Mouse (Mus musculus) urinary bladder, postnatal 25 days (tissue): ENCODE results near the gene Serpina3a.

ENCODE experiments used
- DNase-seq: peaks from one replicate; pipeline ENCODE4 v3.0.0; 2022; ENCODE audit warnings: low spot score

Gene Serpina3a

DNA sequence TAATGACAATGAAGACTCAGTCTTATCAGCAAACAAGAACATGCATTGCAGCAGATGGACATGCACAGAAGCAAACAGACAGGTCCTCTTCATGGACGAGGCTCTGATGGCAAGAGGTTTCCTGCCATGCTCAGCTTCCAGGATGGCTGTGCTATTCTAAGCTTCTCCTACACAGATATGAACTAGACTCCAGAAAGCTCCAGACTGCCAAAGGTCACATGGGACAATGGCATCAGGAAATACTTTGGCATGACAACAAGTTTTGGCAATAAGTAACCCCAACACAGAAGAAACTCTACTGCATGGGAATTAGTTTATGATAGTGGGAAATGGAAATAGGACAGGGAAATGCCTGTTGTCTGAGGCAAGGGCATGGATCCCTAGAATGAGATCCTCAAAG lies 30.8 kb downstream of the Serpina3a start:
- no peak for DNase-seq

DNA sequence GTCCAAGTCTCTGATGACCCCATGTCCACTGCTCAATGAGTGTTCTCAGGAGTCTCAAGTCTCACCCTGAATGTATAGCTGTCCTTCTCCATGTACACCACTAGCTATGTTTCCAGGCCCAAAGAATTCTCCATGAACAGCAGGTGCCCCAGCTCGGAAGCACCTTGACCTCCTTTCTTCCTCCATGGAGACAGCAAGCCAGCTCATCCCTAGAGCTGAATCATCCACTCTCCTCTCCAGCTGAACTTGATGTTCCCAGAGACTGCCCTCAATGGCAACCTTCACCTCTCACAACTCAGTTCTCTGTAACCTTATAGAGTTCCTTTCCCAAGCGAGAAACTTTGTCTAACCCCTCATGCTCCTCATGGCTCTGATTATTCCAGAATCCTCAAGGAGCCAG lies 33.0 kb downstream of the Serpina3a start:
- DNase-seq, result no peak

- no peak for DNase-seq
These were observed 39.5 kb downstream of the Serpina3a start for GRCm38 (mm10) chr12:104151989-104152388.

GRCm38 (mm10) chr12:104153041-104153645 lies 40.6 kb downstream of the Serpina3a start:
- DNase-seq, result no peak

GRCm38 (mm10) chr12:104153656-104154055 lies 41.1 kb downstream of the Serpina3a start, which contains the start of gene Serpina3c:
Gene Serpina3c, minus strand, starts transcription at chr12:104153870.
- DNase-seq, result no peak
